Comparison of ENCODE assay signal across 9 mouse cellular contexts in the genomic region with DNA sequence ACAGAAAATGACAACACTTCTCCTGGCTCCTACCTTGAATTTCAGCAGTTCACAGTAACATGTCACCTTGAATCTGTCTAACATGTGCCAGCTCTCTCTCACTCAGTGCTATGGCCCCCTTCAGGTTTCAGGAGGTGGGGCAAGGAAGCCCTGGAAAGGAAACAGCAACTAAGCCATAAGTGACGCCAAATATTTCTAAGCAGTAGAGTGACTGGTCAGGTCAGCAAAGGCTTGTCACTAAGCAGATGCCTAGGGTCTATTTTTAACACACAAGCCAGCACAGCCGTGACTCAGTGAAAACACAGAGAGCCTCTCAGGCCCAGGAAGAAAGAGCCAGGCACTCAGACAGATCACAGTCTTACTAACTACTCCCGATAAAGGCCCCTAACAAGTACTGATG. TPM values are rescaled to one million over a fixed set of nuclear protein-coding genes. Genes with fewer than 3 reads are reported as not detected.
DNase-seq lines count a peak whose midpoint lies in the region; ATAC-seq and TF ChIP-seq lines count a peak whose summit lies in the region.
"Had no signal": no experiment of that assay in that cellular context is flagged by ENCODE, and none has a peak within 500 bp of the region (broad histone marks: within the 10 kb centered on the region; RNA-seq: fewer than 3 reads in every experiment).

No protein-coding gene starts in this region.

- peaks cover 19% of the 10 kb centered on the region for H3K79me2 ChIP-seq in myocyte (ENCODE audit: control insufficient read depth, insufficient read depth)

- no peak overlapping the region for H3ac ChIP-seq in myocyte (ENCODE audit: control insufficient read depth, insufficient read length)

- no peak overlapping the region for H3K27ac ChIP-seq in lung, embryonic 15.5 days
- H3K27ac ChIP-seq in brown adipose tissue, adult 24 weeks (replicated peaks; ENCODE audit: low read depth, low read length) = peak overlapping the region; percentile 79
- no peak overlapping the region for H3K27ac ChIP-seq in forebrain, embryonic 11.5 days (ENCODE audit: low read depth, low read length)
- no peak overlapping the region for H3K27ac ChIP-seq in forebrain, embryonic 13.5 days
- H3K27ac ChIP-seq: embryonic facial prominence, embryonic 15.5 days had no signal

- TF ChIP-seq CTCF in lung, adult 2 months (IDR thresholded peaks at IDR 0.05; ENCODE audit: insufficient read depth, low read length) = no peak

- H3K9ac ChIP-seq in lung, embryonic 15.5 days = no peak overlapping the region
- H3K9ac ChIP-seq in forebrain, embryonic 11.5 days (ENCODE audit: low read length) = no peak overlapping the region
- H3K9ac ChIP-seq in forebrain, embryonic 13.5 days = no peak overlapping the region
- H3K9ac ChIP-seq: embryonic facial prominence, embryonic 15.5 days had no signal

- H3K4me2 ChIP-seq in lung, embryonic 15.5 days = no peak overlapping the region
- peak overlapping the region; percentile 63 for H3K4me2 ChIP-seq in myocyte (ENCODE audit: low read depth)
- H3K4me2 ChIP-seq in forebrain, embryonic 11.5 days (ENCODE audit: low read depth, low read length, severe bottlenecking) = no peak overlapping the region
- no peak overlapping the region for H3K4me2 ChIP-seq in forebrain, embryonic 13.5 days
- H3K4me2 ChIP-seq: embryonic facial prominence, embryonic 15.5 days had no signal

- intact Hi-C loops in heart, postnatal 14 days (cut with DNase I) = loop anchor here (5.0 kb wide), 1 partner anchor 128 kb away; a partner anchor contains a TSS

- DNase-seq in lung, adult 2 months = no peak
- peak; percentile 29 to 47 for DNase-seq in heart, postnatal 14 days
- DNase-seq in forebrain, embryonic 11.5 days (ENCODE audit: low spot score) = no peak
- DNase-seq in cerebellum, adult 11 months = no peak

- 0 out of 2 replicates have a peak, but pooled peaks cover 4% of the 10 kb centered on the region for H3K36me3 ChIP-seq in lung, embryonic 15.5 days
- H3K36me3 ChIP-seq in myocyte (ENCODE audit: control insufficient read depth, insufficient read depth) = peaks cover 7% of the 10 kb centered on the region
- H3K36me3 ChIP-seq in forebrain, embryonic 11.5 days (ENCODE audit: control insufficient read depth, insufficient read depth, low read length) = no peaks in the 10 kb centered on the region
- H3K36me3 ChIP-seq in forebrain, embryonic 13.5 days (ENCODE audit: poor library complexity, severe bottlenecking) = peaks cover 3% of the 10 kb centered on the region

- no peak overlapping the region for H3K4me3 ChIP-seq in lung, embryonic 15.5 days
- no peak overlapping the region for H3K4me3 ChIP-seq in lung, adult 2 months (replicated peaks; ENCODE audit: extremely low read depth, low read depth, low read length)
- H3K4me3 ChIP-seq in brown adipose tissue, adult 24 weeks (ENCODE audit: insufficient read depth, low read depth, low read length) = no peak overlapping the region
- no peak overlapping the region for H3K4me3 ChIP-seq in myocyte
- H3K4me3 ChIP-seq in forebrain, embryonic 11.5 days (ENCODE audit: low read depth, low read length) = no peak overlapping the region
- no peak overlapping the region for H3K4me3 ChIP-seq in forebrain, embryonic 13.5 days
- H3K4me3 ChIP-seq: embryonic facial prominence, embryonic 15.5 days had no signal

- WGBS in lung, embryonic 15.5 days = 47% methylated on average over 3 of the region's 3 CpGs
- 18% methylated on average over 3 of the region's 3 CpGs for WGBS in lung, adult 2 months
- 85% methylated on average over 3 of the region's 3 CpGs for WGBS in forebrain, embryonic 11.5 days
- 82% methylated on average over 3 of the region's 3 CpGs for WGBS in forebrain, embryonic 13.5 days

- ATAC-seq in lung, embryonic 15.5 days (ENCODE audit: borderline replicate concordance, extremely low read depth, low FRiP score, low TSS enrichment) = 0 out of 2 replicates have a peak, but pooled peaks have one; percentile 31
- ATAC-seq in forebrain, embryonic 11.5 days (replicated peaks; ENCODE audit: low FRiP score) = no peak
- ATAC-seq in forebrain, embryonic 13.5 days = no peak

- no peaks in the 10 kb centered on the region for H3K9me3 ChIP-seq in lung, embryonic 15.5 days
- no peaks in the 10 kb centered on the region for H3K9me3 ChIP-seq in forebrain, embryonic 11.5 days (ENCODE audit: control insufficient read depth, low read length)
- no peaks in the 10 kb centered on the region for H3K9me3 ChIP-seq in forebrain, embryonic 13.5 days (replicated peaks)
- H3K9me3 ChIP-seq: embryonic facial prominence, embryonic 15.5 days had no signal

- peaks cover 3% of the 10 kb centered on the region for H3K4me1 ChIP-seq in lung, embryonic 15.5 days
- H3K4me1 ChIP-seq in lung, adult 2 months (ENCODE audit: control insufficient read depth, insufficient read depth, low read length) = peaks cover 17% of the 10 kb centered on the region
- H3K4me1 ChIP-seq in brown adipose tissue, adult 24 weeks (ENCODE audit: control insufficient read depth, insufficient read depth, insufficient read length, low read length) = peaks cover 7% of the 10 kb centered on the region
- H3K4me1 ChIP-seq in forebrain, embryonic 11.5 days (replicated peaks; ENCODE audit: control insufficient read depth, insufficient read depth, low read length) = 0 out of 2 replicates have a peak, but pooled peaks cover under 1% of the 10 kb centered on the region
- peaks cover 4% of the 10 kb centered on the region; the same call in 1 of the 2 replicates for H3K4me1 ChIP-seq in forebrain, embryonic 13.5 days
- H3K4me1 ChIP-seq: embryonic facial prominence, embryonic 15.5 days had no signal

- no peak for TF ChIP-seq POLR2A in lung, adult 2 months (IDR thresholded peaks at IDR 0.05; ENCODE audit: borderline replicate concordance, extremely low read depth, low read depth, low read length)
- no peak for TF ChIP-seq POLR2A in myocyte (IDR thresholded peaks at IDR 0.05; ENCODE audit: insufficient read length, low read depth)

- no peaks in the 10 kb centered on the region for H3K27me3 ChIP-seq in lung, embryonic 15.5 days
- no peaks in the 10 kb centered on the region for H3K27me3 ChIP-seq in myocyte (ENCODE audit: control insufficient read depth, insufficient read depth, insufficient read length)
- H3K27me3 ChIP-seq in forebrain, embryonic 11.5 days (ENCODE audit: control insufficient read depth, insufficient read depth, low read length) = no peaks in the 10 kb centered on the region
- no peaks in the 10 kb centered on the region for H3K27me3 ChIP-seq in forebrain, embryonic 13.5 days
- H3K27me3 ChIP-seq: embryonic facial prominence, embryonic 15.5 days had no signal

TF ChIP-seq in myocyte, 11 proteins besides CTCF, POLR2A, EP300 and RAD21:
- TF ChIP-seq MYOG (IDR thresholded peaks at IDR 0.05; ENCODE audit: control insufficient read depth in 1 of 3, insufficient read depth in 1 of 3, insufficient read length in 2 of 3, low read depth in 2 of 3) (no peak), SRF (IDR thresholded peaks at IDR 0.05; ENCODE audit: control insufficient read depth, insufficient read length, low read depth) (no peak), TCF3 (IDR thresholded peaks at IDR 0.05; ENCODE audit: insufficient read length, low read depth) (no peak), MAX (IDR thresholded peaks at IDR 0.05; ENCODE audit: low read depth) (no peak), CEBPB (IDR thresholded peaks at IDR 0.05; ENCODE audit: insufficient read depth, poor library complexity, severe bottlenecking) (no peak)

RNA-seq across cellular contexts. Expression of a gene that starts 6.6 kb away (rescaled TPM):
- 13.7 and 15.6 TPM in 2 replicates for polyA plus RNA-seq in lung, embryonic 15.5 days (2015; fragmentation: Nextera tagmentation; extraction: Ambion mirVana)
- 8.8 and 14.4 TPM in 2 replicates for polyA plus RNA-seq in lung, adult 2 months (2012; rRNA removed)
- 26.3 and 35.7 TPM in 2 replicates for polyA plus RNA-seq in brown adipose tissue, adult 24 weeks (2012; ENCODE audit: insufficient read depth, insufficient read length, missing spikeins)
- 100 to 1,000 TPM; 250 to 267 TPM for total RNA-seq in heart, postnatal 14 days (2021)
- 8.7 TPM for polyA plus RNA-seq in myocyte (2012; fragmentation: generic; extraction: Trizol)
- polyA plus RNA-seq in forebrain, embryonic 11.5 days (2014; fragmentation: Nextera tagmentation; extraction: Ambion mirVana) = 8.9 and 11.0 TPM in 2 replicates
- 10.9 and 12.0 TPM in 2 replicates for polyA plus RNA-seq in forebrain, embryonic 13.5 days (2015; fragmentation: Nextera tagmentation; extraction: Ambion mirVana)

RNA-seq across cellular contexts. Expression of a gene that starts 16.7 kb away (rescaled TPM):
- polyA plus RNA-seq in lung, embryonic 15.5 days (2015; fragmentation: Nextera tagmentation; extraction: Ambion mirVana) = 0.04 TPM in 1 of 2 replicates, not detected in the other
- polyA plus RNA-seq in lung, adult 2 months (2012; rRNA removed) = 1.1 and 1.2 TPM in 2 replicates
- 0.33 TPM in 1 of 2 replicates, not detected in the other for polyA plus RNA-seq in brown adipose tissue, adult 24 weeks (2012; ENCODE audit: insufficient read depth, insufficient read length, missing spikeins)
- total RNA-seq in heart, postnatal 14 days (2021) = under 1 TPM in 1 of 2 experiments, not detected in 1; 0.05 TPM
- 0.04 TPM for polyA plus RNA-seq in myocyte (2012; fragmentation: generic; extraction: Trizol)
- 0.04 and 0.08 TPM in 2 replicates for polyA plus RNA-seq in forebrain, embryonic 11.5 days (2014; fragmentation: Nextera tagmentation; extraction: Ambion mirVana)
- polyA plus RNA-seq in forebrain, embryonic 13.5 days (2015; fragmentation: Nextera tagmentation; extraction: Ambion mirVana) = 0.10 TPM in 2 replicates

RNA-seq across cellular contexts. Expression of a gene that starts 38.8 kb away (rescaled TPM):
- polyA plus RNA-seq in lung, embryonic 15.5 days (2015; fragmentation: Nextera tagmentation; extraction: Ambion mirVana) = 0.33 and 0.42 TPM in 2 replicates
- polyA plus RNA-seq in lung, adult 2 months (2012; rRNA removed) = 1.3 and 1.6 TPM in 2 replicates
- not detected in 2 replicates for polyA plus RNA-seq in brown adipose tissue, adult 24 weeks (2012; ENCODE audit: insufficient read depth, insufficient read length, missing spikeins)
- total RNA-seq in heart, postnatal 14 days (2021) = under 1 TPM in 1 of 2 experiments, not detected in 1; 0.20 TPM
- 0.52 TPM for polyA plus RNA-seq in myocyte (2012; fragmentation: generic; extraction: Trizol)
- 0.09 and 0.19 TPM in 2 replicates for polyA plus RNA-seq in forebrain, embryonic 11.5 days (2014; fragmentation: Nextera tagmentation; extraction: Ambion mirVana)
- polyA plus RNA-seq in forebrain, embryonic 13.5 days (2015; fragmentation: Nextera tagmentation; extraction: Ambion mirVana) = 0.08 and 0.18 TPM in 2 replicates

Comparison
In these comparisons a context has a peak if more than half of its experiments do, and no peak if none do; other contexts are left out.
1. DNase-seq: peak in heart, postnatal 14 days (2 of 2); none in lung, adult 2 months (single experiment), forebrain, embryonic 11.5 days (single experiment) and cerebellum, adult 11 months (single experiment).